Mouse (Mus musculus) lung, postnatal 0 days (tissue): ENCODE results near the gene Vmn1r223.

Experiments used
- CTCF ChIP-seq: IDR thresholded peaks from 2 replicates; pipeline ENCODE4 v1.5.1; 2016; ENCODE audit warnings: antibody characterized with exemption, mild to moderate bottlenecking
- EP300 ChIP-seq: IDR thresholded peaks from 2 replicates; pipeline ENCODE4 v1.6.1; 2016; ENCODE audit warnings: antibody characterized with exemption, mild to moderate bottlenecking, control low read depth

DNA sequence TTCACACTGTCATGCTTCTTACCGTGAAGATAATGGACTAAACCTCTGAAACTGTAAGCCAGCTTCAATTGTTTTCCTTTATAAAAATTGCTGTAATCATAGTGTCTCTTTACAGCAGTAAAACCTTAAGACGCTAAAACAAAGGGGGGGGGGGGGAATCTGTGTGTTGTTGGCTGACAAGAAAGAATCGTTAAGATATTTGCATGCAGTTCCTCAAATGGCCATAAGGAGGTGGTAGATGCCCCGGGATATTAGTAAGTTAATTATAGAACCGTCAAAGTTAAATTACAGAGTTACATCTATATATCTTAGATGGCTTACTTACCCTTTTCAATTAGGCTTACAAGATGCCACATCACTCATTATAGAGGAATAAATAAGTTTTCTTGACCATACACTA lies 50.8 kb downstream of the Vmn1r223 start:
- peak; percentile 38 for TF ChIP-seq CTCF
- TF ChIP-seq EP300 = no peak
